Mouse (Mus musculus) large intestine, adult 2 months (tissue): ENCODE results near the gene Rp9. TPM values are rescaled to one million over a fixed set of nuclear protein-coding genes. Genes with fewer than 3 reads are reported as not detected.
"Not testable (repeated sequence)": the region's sequence is repeated elsewhere in the genome, so short reads cannot be mapped to it uniquely, and the experiment has no call there.

Source experiments
- DNase-seq: peaks from one replicate; pipeline ENCODE4 v3.0.0-alpha.2; 2012; ENCODE audit warnings: low read depth, low spot score
- WGBS: fragments of 180-500 bp; shearing (Covaris S2); methylation state at CpG from one replicate; pipeline ENCODE4 v1.1.7; 2018; 5-methylcytosine and 5-hydroxymethylcytosine counted together
- polyA plus RNA-seq: library from polyadenylated mRNA; depleted of rRNA; stranded (reverse); fragments of >200 nt; gene quantifications from 2 replicates; pipeline ENCODE4 v1.2.3, GENCODE M21; 2012

Rp9 gene
- polyA plus RNA-seq, 1 experiment: 40.7 TPM

DNA sequence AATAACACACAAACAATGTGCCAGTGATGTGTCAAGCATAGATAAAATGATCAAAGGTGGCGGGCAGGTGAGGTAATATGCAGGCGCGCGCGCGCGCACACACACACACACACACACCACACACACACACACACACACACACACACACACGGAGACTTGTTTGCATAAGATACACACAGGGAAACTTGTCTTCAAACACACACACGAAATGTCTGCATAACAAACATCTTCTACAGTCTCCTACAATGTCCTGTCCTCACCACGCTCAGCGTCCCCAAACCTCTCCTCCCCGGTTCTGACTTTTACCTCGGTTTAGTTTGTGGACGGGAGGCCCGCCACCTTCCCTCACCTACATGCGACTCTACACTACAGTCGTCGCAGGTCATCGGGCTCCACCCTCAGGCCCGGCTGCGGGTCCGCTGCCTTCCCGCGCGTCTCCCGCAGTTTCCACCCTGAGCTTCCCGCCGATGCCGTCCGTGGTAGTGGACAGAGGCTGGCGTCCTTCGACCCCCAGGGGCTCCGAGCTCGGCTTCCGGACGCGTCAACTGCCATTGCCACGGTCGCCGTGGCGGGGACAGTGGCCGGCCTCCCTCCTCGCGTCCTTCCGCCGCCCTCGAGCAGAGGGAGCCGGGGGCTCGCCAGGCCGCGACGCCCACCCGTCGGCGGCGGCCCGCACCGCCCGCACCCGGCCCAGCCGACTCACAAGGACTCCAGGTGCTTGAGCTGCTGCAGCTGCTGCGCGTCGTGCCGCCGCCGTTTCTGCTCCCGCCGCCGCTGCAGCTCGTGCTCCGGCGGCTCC is 2.0 kb downstream of the Rp9 start:
- DNase-seq: peak; percentile 32
- under 1% methylated on average over 72 of the region's 73 CpGs for WGBS

DNA sequence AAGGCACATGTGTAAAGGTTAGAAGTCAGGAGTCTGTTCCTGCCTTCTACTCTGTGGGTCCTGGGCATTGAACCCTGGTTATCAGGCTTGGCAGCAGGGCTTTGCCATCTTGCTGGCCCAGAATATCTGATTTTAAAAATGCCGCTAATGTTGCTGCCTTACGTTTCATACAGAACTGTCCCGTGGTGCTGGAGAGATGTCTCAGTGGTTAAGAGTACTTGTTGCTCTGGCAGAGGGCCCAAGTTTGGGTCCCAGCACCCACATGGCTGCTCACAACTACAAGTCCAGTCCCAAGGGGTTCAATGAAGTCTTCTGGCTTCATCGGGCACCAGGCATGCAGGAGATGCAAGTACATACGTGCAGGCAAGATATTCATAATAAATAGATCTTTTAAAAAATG is 3.3 kb downstream of the Rp9 start:
- DNase-seq: no peak
- WGBS: 97% methylated on average over 5 of the region's 5 CpGs

DNA sequence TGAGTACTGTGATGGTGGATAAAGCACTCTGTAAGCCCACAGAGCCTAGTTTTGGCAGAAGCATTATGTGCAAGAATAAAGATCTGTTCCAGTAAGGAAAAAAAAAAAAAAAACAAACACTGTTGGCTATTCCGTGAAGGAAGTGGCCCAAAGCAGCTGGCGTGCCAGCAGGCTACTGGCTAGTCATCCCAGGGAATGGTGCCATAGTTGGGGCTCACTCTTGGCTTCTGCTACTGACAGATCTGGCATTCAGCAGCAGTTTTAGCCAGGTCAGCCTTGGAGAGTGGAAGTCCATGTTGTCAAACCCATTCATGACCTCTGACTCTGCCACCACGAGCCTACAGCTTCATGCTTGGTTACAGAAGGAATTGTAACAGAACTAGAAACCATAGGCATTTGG is 7.6 kb downstream of the Rp9 start:
- no peak for DNase-seq
- WGBS: 80% methylated on average over 3 of the region's 3 CpGs

DNA sequence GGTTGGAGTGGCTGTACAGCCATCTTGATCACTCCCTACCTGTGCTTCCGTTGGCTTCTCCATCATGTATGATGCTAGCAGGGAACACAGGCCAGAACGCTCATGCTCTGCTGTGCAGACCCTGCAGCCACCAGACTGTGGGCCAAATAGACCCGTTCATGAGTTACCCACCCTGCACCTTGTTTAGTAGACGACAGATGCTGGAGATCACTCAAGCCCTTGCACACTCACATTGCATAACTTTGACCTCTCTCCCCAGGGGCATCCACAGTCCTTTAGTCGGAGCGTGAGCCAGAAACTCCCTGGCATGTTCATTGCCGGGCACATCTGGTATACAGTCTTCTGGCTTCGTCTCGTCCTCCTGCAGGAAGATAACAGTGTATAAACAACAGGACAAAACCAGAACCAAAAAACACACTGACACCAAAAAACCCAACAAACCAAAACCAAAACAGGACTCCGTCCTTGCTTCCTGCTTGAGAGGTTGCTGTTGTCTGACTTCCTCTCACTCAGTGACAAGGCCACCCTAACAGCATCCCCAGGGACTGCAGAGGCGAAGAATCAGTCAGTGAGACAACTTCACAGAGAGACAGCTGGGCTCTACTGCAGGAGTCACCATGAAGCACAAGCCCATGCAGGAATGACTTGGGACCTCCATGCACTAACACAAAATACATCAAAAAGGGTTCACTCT is 12.3 kb downstream of the Rp9 start:
- DNase-seq: no peak
- WGBS: 82% methylated on average over 11 of the region's 11 CpGs

DNA sequence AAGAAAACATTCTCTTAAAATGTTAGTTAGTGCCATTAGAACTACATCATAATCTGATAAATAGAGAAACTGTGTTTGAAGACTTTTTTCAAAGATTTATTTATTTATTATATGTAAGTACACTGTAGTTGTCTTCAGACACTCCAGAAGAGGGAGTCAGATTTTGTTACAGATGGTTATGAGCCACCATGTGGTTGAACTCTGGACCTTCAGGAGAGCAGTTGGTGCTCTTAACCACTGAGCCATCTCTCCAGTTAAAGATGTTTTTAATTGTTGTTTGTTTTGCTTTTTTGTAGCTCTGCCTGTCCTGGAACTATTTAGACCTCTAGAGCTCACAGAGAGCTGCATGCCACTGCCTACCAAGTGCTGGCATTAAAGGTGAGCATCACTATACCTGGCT is 14.5 kb downstream of the Rp9 start:
- DNase-seq: no peak

DNA sequence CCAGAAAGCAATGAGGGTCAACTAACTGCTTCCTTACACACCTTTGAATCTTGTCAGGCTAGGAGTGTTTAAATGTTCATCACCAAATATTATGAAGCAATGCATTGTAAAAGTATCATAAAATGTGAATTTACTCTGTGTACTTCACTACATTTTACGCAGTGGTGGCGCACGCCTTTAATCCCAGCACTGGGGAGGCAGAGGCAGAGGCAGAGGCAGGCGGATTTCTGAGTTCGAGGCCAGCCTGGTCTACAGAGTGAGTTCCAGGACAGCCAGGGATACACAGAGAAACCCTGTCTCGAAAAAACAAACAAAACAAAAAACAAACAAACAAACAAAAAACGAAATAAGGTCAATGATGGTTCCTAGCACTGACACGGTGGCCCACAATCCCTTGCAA is 15.6 kb downstream of the Rp9 start, which contains the start of gene Gm17545:
TSS of gene Gm17545 (plus strand) at position 301 of the 400 bp plus-strand sequence.
- WGBS: 83% methylated on average over 8 of the region's 8 CpGs
- not testable (repeated sequence) for DNase-seq

DNA sequence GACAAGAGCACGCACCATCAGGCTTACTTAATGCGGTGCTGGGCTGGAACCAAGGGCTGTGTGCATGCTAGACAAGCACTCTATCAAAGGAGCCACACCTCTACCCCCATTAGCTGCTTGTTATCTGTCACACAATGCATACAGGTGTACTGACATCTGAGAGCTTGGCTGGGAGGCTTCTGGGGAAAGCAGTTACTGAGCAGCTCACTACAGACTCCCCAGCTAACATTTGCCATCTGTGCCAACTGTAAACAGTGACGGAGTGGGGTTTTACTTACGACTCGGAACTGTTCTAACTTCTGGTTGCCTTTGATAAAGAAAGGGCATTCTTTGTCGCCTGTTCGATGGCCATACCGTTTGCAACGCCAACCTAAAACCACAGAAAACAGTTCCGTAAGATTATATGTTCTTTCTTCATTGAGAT is 16.0 kb downstream of the Rp9 start:
- DNase-seq: no peak
- WGBS: 91% methylated on average over 10 of the region's 10 CpGs

DNA sequence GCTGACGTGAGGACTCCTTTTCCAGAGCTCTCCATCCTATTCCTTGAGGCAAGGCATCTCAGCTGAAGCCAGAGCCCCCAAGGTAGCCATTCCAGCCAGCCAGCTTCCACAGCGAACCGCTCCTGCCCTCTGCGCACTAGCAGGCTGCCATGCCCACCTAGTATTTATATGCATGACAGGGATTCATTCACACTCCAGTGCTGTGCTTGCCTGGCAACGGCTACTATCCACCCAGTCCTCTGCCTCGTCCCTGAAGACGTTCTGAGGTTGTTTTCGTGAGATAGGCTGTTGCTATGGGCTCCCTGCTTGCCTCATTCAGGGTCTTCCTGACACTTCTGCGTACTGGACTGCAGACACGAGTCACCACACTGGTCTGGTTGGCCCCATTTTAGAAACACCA is 16.8 kb downstream of the Rp9 start:
- no peak for DNase-seq
- WGBS: 93% methylated on average over 10 of the region's 10 CpGs

DNA sequence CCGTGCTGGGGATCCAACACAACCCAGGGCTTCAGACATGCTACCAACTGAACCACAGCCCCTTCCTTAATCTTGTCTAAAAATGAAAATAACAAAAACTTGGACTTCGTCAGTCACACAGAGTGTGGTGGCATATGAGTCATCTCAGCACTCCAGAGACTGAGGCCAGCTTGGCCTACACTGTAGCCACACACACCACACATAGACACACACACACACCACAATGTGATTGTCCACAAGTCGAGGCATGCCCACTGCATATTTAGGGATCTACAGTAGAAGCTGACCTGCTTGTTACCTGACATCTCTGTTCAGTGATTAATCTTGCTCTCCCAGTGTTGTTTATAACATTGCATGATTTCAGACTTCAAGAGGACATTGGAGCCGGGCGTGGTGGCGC is 20.3 kb downstream of the Rp9 start:
- no peak for DNase-seq
- WGBS: 88% methylated on average over 6 of the region's 6 CpGs

DNA sequence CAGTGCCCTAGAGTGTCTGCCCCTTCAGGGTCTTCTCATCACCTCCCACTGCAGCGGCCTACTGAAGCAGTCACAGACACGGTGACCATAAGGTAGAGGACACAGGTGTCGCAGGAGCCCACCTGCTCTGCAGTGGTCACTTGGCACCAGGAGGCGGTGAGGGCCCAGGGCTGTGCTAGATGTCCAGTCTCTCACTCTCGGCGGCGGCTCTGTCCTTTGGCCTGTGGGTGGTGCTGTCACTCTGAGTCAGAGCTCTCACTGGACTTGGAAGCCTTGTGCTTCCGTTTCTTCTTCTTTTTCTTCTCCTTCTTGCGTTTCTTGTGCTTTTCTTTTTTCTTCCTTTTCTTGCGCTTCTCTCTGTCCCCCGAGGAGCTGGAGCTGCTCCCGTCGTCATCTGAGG is 21.1 kb downstream of the Rp9 start:
- whole genome bisulfite sequencing: 89% methylated on average over 13 of the region's 13 CpGs
- DNase-seq: no peak

DNA sequence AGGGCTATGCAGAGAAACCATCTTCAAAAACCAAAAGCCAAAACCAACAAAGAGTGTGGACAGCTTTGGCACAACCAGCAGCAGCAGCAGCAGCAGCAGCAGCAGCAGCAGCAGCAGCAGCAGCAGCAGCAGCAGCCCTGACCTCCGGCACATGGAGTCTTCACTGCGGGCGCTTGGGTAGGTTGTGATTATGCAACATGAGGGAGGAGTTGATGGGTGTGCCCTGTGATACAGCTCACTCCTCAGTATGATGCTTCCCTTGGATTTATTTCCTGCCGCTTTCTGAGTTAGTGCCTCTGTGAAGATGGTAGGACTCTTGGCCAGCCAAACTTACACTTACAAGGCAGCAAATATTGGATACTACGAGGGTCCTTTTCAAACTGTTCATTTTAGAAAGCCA is 22.3 kb downstream of the Rp9 start:
- WGBS: 56% methylated on average over 5 of the region's 5 CpGs
- no peak for DNase-seq

DNA sequence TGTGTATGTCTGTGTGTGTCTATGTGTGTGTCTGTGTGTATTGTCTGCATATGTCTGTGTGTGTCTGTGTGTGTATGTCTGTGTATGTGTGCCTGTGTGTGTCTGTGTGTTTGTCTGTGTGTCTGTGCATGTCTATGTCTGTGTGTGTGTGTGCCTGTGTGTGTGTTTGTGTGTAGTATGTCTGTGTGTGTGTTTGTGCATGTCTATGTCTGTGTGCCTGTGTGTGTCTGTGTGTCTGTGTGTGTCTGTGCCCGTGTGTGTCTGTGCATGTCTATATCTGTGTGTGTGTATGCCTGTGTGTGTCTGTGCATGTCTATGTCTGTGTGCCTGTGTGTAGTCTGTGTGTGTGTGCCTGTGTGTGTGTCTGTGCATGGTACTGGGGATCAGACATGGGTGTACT is 24.4 kb downstream of the Rp9 start:
- no peak for DNase-seq
- 90% methylated on average over 1 of the region's 1 CpGs for WGBS

DNA sequence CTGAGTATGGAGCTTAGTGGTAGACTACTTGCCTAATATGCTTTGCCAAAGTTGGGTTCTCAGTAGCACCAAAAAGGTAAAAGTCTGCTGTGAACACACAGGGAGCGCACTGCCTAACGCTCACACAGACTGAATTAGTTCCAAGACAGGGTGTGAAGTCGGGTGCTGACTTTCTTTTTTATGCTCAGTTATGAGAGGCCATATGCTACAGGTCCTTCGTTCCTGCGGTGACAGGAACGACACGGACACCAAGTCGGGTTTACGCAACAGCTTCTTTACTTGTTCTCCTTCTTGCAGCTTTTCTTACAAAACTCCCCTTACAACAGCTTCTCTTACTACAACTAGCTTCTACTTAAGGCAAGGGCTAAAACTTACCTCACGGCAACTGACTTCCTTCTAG is 26.4 kb downstream of the Rp9 start:
- DNase-seq: no peak
- 87% methylated on average over 10 of the region's 10 CpGs for WGBS

DNA sequence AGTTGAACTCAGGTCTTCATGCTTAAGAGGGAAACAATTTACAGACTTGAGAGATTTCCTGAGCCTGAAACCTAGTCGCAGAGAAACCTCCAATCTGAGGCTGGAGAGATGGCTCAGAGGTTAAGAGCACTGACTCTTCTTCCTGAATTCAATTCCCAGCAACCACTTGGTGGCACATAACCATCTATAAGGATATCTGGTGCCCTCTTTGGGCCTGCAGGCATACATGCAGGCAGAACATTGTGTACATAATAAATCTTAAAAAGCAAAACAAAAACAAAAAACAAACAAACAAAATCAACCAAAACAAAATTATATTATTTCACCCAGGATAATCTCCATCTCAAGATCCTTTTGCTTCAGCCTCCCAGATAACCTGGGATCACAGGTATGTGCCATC is 30.7 kb downstream of the Rp9 start:
- no peak for DNase-seq
- WGBS: 69% methylated on average over 1 of the region's 1 CpGs

DNA sequence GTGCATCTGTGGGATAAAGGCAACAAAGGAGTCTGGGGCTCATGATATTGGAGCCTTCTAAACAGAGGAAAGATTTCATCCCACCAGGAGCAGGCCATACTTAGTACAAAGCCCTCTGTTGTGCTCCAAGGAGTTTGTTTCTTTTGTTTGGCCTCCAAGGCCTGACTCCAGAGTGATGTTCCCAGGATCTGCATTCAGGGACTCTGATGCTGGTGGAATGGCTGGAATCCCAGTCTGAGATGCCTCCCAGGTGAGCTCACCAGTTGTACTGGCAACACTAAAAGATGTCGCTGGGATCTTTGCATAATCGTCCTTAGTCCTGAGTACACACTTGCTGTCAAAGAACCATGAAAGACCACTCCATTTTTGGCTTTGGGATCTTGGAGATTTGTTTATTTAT is 35.4 kb downstream of the Rp9 start:
- WGBS: 95% methylated on average over 2 of the region's 2 CpGs

DNA sequence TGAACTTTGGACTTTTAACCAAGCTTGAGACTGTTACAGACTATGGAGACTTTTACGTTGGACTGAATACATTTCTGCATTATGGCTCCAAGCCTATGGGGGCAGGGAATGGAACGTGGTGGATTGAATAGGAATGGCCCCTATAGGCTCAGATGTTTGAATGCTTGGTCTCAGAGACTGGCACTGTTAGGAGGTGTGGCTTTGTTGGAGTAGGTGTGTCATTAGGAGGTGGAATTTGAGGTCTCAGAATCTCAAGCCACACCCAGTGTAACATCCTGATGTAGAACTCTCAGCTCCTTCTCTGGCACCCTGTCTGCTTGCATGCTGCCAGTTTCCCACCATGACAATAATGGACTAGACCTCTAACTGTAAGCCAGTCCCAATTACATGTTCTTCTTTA is 36.3 kb downstream of the Rp9 start:
- 63% methylated on average over 2 of the region's 2 CpGs for WGBS
- DNase-seq: no peak

More for the DNA sequence above, 35.4 kb downstream of the Rp9 start:
- no peak for DNase-seq

DNA sequence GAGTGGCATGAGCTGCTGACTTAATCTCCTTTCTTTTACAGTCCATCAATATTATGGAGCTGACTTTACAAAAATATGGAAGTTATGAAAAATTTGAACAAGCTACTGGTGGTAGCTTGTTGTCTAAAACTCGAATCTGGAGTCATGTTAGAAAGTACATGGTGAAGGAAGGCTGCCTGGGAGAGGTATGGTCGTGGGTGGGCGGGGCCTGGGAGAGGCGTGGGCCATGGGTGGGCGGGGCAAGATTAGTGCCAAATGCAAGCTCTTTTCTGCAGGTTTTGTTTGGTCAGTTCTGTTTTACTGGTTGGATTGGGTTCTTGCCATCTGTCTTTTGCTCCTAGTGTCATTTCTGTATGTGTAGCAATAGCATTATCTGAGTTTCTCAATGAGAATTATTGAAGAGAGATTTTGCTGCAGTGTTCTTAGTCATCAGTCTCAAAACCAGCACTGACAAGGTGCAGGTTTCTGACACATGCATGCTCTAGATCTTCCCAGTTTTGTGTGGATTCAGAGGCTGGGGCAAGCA is 39.2 kb downstream of the Rp9 start:
- WGBS: 18% methylated on average over 5 of the region's 5 CpGs
- no peak for DNase-seq

DNA sequence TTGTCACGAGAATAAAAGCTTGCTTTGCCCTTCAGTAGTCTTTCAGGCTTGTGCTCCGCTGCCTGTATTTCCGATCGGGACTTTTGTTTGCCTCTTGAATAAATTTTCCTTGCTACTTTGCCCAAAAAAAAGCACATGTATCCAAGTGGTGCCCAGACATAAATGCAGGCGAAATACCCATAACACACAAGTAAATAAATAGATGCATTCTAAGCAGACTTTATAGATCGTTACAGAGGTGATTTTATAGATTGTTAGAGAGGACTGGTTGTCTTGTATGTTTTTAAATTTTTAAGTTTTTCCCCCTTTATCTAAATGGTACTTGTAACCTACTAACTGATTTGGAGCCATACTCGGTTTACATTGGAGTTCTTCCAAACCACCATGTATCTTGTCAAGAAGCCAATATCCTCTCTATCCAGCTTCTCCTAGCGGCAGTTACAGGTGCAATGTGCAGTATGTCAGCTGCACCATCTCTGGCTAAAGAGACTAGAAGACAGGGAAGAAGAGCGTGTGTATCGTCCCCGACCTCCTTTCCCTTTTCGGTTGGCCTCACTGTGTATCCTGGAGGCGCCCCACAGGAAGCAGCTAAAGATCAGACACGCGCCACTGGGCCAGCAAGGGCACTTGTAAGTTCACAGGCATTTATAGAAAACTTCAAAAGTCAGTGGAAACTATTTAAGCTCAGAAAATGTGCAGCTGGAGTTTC is 39.9 kb downstream of the Rp9 start:
- peak; percentile 37 for DNase-seq
- WGBS: 16% methylated on average over 15 of the region's 15 CpGs

DNA sequence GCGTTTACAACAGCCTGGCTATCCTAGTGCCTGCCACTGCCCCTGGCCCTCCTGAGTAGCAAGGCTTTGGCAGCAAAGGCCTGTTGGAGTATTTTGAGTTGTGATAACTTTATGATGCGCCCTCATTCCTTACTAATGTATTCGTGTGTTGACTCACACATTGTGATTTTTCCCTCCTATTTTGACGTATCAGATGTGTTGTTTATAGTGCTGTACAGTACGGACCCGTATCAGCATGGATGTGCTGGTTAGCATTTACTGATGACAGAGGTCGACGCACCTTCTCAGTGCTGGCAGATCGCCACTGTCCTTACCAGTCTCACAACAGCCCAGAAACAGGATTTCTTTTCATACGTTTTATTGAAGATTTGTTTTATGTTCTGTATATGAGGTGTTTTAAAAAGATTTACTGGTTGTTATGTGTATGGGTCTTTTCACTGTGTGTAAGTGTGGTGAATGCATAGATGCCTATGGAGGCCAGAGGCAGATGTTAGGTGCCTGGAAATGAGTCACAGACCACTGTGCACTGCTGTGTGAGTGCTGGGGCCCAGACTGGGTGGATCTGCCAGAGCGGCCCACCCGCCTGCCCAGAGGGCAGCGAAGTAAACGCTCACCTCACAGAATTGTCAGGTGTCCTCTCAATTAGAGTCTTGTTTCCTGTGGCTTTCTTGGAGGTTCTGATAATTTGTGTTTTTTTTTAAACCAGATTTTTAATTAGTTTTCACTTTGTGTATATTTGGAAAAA is 40.7 kb downstream of the Rp9 start:
- no peak for DNase-seq
- WGBS: 76% methylated on average over 14 of the region's 14 CpGs
